Mouse (Mus musculus) frontal cortex, postnatal 36 days (tissue): ENCODE results near the gene Map4k2.

Experiments
- DNase-seq, 2 experiments: peaks; one replicate each; pipeline ENCODE4 v3.0.0; 2022; ENCODE audit warnings: low spot score in 2 of 2

The Map4k2 gene

DNA sequence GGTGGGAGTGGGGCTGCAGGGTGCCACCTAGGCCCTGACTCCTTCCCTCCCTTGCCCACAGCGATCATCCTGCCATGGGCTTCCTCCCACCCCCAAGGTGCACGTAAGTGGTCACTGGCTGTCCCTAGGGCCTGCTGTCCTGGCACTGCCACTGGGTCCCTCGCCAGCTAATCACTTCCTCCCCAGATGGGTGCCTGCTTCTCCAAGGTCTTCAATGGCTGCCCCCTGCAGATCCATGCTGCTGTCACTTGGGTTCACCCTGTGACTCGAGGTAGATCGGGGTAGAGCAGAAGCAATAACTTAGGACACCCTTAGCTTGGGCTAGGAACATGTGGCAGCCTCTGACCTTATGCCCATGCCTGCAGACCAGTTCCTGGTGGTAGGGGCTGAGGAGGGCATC, 5.1 kb downstream of the Map4k2 start:
- DNase-seq, result no peak

DNA sequence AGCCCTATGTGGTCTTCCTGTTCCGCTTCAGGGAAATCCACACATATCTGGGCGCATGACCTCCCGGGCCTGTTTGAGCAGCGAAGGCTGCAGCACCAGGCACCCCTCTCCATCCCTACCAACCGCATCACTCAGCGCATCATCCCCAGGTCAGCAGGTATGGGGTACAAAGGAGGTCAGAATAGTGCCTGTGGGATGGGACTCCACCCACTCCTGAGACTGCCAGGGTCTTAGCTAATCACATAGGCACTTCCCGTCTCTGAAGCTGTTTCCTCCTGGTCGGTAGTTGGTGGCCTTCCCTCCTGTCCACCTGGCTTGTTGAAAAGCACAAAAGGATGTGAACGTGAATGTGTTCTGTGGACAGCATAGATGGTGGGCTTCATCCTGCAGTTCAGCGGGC, 5.7 kb downstream of the Map4k2 start:
- no peak for DNase-seq

DNA sequence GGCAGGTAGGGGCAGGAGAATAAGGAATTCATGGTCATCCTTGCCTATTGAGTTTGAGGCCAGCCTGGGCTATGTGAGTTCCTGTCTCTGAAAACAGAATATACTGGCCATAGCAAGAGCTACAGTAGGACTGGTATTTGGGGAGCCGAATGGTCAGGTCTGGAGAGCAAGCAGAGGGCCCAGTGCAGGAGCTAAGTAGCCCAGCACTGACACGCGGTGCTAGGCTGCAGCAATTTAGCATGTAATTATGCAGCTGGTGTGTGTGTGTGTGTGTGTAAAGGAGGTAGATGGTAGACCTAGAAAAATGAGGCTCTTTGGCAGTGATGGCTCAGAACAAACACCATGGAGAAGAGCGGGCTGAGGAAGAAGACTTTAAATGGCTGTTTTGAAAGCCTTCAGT, 6.7 kb downstream of the Map4k2 start:
- DNase-seq, result no peak

DNA sequence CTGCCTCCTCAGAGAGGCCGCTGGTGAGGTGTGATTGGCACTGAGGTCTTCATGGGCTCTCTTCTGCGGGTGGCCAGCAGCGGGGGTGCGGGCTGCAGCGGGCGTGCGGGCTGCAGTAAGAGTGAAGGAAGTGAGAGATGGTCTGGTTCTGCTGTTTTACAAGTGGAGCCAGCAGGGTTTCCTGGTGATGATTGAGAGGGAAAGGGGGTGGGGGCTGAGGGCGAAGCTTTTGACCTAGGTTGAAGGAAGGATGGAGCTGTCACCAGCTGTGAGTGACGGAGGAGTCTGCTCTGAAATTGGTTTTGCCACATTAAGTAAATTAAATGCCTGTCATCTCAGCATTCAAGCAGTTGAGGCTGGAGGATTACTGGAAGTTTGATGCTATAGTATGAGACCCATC, 7.8 kb downstream of the Map4k2 start:
- no peak for DNase-seq

DNA sequence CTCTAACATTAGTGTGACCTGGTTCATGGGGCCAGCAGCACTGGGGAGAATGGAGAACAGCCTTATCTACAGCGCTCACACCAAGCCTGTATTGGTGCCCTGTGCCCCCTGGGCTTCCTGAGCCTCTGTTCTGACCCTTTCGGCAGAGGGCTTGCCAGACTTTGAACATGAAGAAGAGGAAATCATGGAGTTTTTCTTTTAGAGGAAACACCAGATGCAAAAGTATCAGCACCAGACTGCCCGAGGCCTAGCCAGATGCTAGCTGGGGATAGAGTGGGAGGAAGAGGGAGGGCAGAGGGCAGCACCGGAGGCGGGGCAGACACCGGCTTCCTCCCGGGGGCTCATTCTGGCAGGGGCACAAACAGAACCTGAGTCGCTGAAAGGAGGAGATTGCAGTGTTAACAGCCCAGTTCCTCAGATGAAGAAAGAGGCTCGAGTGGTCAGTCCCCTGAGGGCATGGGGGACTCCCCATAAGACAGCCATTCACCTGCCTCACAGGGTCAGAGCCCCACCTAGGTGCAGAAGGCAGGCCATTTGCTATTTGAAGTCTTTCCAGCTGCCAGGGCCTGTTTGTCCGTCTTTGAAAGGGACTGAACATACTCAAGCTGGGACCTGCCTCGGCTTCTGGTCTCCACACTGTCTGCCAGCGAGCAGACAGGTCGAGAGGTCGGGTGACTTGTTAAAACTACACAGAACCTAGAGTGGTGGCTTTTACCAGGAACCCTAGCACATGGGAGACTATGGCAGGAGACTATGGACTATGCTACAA, 8.5 kb downstream of the Map4k2 start:
- no peak for DNase-seq

DNA sequence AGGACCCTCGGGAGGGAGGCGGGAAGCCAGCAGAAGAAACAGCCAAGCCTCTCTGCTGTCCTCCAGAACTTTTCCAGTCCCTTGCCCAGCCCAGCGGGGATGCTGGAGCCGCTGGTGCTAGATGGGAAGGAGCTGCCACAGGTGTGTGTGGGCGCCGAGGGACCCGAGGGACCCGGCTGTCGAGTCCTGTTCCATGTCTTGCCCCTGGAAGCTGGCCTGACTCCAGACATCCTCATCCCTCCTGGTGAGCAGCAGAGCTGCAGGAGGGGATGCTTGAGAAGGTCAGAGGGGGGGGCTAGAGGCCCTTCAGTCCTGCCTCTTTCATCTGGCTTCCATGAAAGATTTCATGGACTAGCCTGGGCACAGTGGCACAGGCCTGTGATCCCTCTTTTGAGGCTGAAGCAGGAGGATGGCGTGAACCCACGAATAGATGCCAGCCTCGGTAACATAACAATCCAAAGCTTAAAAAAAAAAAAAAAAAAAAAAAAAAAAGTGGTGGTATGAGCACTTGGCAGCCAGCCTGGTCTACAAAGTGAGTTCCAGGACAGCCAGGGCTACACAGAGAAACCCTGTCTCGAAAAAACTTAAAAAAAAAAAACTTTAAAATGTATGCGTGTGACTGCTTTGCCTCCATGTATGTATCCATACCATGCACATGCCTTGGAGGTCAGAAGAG, 10.6 kb downstream of the Map4k2 start:
- DNase-seq, result no peak

DNA sequence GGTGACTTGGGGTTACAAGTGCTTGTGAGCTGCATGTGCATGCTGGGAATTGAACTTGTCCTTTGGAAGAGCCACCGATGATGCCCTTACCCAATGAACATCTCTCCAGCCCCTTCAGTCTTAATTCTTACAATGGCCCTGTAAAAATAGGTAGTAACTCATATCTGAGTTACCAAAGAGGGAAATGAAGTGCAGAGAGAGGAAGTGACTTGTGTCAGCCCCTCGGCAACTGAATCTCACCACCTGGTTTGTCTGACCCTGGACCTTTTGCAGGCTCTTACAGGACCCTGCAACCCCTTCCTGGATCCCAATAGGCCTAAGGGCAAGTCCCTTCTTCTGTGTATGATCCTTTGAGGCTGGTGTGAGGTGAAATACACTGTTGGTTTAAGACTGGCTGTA, 11.2 kb downstream of the Map4k2 start:
- DNase-seq, result no peak

DNA sequence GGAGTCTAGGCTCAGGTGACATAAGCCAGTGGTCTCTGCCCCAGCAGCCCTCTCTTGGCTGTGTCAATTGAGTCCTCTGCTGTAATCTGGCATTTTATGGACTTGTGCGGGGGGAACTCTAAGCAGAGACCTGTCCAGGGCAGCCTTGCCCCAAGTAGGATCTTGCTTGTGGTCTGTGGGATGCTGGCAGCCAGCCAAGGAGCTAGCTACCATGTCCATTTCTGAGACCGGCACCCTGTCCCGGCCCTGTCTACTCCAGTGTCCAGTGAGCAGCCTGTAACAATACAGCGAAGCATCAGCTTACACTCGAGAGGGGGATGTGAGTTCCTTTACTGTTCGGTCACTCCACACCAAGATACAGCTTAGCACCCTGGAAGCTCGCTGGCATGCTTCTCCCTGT, 13.1 kb downstream of the Map4k2 start:
- DNase-seq, result no peak

DNA sequence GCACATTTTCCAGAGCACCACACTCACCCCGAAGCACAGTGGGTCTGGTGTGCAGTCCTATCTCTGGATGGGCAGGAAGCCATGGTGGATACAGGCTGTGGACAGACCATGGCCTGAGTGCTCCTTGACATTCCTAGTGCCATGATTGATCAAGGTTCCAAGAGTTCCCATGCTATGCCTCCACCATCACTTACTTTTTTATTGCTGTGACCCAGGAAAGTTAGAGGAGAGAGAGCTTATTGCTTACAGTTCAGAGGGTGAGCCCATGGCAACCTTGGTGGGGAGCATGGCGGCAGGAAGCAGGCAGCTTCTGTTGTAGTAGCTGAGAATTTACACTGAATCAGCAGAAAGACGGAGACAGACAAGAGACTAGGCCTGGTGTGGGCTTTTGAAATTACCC, 20.4 kb downstream of the Map4k2 start:
- no peak for DNase-seq

DNA sequence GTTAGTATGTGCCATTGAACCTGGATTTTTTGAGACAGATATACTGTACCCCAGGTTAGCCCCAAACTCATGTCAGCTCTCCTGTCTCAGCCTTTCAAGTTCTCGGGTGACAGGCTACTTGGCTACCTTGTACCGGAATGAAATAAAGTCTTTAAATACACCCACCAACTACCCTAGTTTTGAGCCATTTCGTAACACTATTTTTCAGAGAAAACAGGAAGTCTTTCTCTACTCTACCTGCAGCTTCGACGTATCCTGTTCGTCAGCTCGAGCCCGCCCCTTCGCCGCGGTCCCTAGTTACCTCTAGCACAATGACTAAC, 22.1 kb downstream of the Map4k2 start:
- no peak for DNase-seq

DNA sequence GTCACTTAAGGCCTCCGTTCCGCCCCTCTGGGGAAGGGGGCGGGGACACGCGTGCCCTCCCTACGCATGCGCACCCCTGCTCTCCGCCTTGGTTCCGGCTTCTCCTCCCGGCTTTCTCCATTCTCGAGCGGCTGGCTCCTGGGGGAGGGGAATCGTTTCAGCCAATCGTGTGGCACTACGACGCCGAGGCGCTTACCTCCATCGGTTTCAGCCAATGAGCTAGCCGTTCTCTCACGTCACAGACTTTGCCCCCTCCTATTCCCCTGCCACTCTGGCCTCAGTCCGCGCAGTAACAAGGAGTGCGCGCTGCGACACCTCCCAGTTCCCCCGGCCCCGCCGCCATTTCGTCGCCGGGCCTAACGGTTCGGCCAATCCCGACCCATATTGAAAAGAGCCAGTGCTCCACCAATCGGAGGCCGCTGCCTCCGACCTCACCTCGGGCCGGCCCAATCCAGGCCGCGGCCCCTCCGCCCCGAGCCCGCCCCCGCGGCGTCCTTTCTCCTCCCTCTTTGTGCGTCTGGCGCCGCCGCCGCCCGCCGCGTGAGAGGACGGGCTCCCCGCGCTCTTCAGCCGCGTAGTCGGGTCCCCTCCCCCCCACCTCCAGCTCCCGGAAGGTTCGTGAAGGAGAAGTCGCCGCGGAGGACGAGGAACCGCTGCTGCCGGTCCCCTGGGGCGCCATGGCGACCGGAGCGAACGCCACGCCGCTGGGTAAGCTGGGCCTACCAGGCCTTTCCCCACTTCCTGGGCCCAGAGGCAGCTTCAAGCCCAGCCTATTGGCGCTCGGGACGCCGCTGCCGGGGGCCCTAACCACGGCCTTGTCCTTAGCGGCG, 22.7 kb downstream of the Map4k2 start, which contains the start of gene Sf1:
Gene Sf1, plus strand, starts transcription at position 280 of the 830 bp plus-strand sequence.
- peak; percentile 100 for DNase-seq

DNA sequence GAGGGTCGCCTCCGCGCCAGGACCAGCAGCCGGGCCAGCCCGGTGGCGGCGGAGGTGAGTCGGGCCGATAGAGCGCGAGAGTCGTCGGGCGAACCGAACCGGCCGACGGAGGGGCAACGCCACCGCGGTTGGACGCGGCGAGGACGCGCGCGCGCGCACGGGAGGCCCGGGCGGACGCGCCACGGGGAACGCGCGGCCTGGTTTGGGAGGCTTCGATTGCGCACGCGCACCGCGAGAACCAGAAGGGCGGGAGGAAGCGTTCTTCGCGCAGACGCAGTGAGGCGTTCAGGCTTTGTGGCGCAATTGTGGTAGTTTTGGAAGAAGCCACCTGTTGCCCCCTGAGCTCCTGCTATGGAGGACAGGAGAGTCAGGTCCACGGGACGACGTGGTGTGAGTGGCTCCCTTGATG, 23.4 kb downstream of the Map4k2 start:
- peak; percentile 92 for DNase-seq

DNA sequence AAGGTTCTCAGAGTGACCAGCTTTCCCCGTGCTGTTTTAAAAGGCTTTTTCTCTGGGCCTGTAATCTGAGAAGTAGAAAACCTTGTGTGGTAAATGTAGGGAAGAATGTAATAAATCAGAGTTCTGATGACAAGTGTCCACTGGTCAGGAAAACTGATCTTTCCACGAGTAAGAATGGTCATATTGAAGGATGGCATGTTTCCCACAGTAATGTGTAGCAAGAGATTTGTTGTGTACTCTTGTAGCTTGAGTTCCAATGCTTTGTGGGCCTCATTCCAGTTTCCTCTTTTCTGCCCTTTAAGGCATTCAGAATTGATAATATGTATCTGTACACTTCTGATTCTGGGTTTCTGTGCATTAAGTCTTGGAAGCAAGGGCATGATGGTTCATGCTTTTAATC, 23.9 kb downstream of the Map4k2 start:
- no peak for DNase-seq

DNA sequence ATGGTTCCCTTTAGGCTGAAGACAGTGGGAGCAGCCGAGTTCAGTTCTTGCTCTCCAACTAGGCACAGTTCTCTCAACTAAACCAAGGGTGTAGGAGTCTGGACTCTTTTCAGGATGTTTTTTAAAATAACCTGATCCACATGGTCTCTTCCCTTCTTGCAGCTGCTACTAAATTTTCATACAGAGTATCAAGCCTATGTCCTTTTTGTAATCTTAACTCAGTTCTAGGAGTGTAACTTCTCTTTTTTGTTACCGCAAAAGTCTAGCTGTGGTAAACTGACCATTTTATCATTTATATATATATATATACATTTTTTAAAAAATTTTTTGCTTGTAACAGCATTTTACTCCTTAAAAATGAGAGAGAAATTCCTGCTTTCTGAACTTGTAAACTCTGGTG, 29.2 kb downstream of the Map4k2 start:
- DNase-seq, result no peak

DNA sequence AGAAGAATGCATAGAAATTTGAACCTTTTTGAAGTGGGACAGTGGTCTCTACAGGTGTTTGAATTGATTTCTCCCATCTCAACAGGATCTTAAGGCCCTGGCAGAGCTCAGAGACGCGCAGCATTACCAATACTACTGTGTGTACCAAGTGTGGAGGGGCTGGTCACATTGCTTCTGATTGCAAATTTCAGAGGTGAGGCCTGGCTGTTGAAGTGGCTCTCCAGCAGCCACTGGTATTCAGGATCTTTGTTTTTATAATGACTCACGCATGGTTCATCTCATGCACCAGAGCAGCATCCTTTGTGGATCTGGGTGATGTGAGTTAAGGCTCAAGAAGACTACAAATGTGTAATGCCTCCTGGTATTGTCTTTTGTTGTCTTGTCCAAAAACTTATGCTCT, 31.5 kb downstream of the Map4k2 start:
- no peak for DNase-seq

DNA sequence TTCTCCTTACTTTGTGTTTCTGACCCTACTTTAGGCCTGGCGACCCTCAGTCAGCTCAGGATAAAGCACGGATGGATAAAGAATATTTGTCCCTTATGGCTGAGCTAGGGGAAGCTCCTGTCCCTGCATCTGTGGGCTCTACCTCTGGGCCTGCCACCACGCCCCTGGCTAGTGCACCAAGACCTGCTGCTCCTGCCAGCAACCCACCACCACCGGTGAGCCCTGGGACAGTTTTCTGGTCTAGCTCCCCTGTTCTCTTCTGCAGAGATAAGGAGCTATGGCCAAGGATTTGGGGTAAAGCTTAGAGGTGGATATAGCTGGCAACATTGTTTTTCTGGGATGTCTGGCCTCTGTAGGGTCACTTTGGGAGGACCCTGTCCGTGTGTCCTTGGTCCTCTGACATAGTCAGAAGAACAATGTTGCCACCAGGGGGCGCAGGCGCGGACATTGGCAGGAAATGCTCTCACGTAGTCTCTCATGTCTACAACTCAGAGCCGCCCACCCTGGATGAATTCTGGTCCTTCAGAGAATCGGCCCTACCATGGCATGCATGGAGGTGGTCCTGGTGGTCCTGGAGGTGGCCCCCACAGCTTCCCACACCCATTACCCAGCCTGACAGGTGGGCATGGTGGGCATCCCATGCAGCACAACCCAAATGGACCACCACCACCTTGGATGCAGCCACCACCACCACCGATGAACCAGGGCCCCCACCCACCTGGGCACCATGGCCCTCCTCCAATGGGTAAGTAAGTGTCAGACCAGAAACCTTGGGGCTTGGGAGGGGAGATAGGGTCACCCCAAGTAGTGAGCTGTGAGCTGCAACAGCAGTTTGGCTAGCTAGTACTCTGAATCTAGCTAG, 32.8 kb downstream of the Map4k2 start:
- peak; percentile 68 to 80 for DNase-seq

DNA sequence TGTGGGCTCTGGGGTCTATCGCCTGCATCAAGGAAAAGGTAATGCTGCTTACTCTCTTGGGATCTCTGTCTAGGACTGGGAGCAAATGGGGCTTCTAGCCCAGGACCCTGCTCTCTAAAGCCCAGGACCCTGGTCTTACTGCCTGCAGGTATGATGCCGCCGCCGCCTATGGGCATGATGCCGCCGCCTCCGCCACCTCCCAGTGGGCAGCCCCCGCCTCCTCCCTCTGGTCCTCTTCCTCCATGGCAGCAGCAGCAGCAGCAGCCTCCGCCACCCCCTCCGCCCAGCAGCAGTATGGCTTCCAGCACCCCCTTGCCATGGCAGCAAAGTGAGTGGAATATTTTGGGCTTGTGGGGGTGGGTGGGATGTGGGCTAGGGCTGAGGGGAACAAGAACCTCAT, 33.6 kb downstream of the Map4k2 start:
- DNase-seq, result no peak

DNA sequence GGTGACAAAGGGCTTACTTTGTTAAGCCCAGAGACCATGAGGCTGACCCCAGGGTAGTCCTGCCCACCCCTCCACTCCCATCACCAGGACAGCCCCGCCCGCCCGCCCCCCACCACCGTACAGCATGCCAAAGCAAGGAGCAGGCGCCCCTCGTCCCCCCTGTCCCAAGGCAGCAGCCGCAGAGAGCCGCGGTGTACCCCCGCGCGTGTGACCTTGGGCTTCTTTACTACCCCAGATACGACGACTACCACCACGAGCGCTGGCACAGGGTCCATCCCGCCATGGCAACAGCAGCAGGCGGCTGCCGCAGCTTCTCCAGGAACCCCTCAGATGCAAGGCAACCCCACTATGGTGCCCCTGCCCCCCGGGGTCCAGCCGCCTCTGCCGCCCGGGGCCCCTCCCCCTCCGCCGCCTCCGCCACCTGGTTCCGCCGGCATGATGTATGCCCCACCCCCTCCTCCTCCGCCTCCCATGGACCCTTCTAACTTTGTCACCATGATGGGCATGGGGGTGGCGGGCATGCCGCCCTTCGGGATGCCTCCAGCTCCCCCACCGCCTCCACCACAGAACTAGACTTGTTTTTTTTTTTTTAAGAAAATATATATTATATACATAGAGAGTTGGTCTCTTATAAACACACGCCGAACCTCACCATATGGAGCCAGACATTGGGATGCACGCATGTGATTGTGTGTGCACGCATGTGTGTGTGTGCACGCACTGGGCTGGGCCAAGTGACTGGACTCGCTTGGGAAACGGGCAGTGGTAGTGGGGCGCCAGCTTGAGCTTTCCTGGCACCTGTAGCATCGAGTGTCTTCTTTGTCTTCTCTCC, 34.7 kb downstream of the Map4k2 start:
- no peak for DNase-seq

DNA sequence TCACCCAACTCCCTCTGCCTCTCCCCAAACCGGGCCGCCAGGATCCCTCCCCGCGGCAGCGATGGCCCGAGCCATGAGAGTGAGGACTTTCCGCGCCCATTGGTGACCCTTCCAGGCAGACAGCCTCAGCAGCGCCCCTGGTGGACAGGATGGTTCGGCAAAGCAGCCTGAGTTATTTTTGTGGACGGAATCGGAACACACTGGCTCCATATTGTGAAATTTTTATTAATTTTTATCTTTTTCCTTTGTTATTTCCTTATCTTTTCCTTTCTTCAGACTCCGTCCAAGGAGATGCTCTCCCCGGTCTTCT, 35.3 kb downstream of the Map4k2 start:
- DNase-seq, result no peak

DNA sequence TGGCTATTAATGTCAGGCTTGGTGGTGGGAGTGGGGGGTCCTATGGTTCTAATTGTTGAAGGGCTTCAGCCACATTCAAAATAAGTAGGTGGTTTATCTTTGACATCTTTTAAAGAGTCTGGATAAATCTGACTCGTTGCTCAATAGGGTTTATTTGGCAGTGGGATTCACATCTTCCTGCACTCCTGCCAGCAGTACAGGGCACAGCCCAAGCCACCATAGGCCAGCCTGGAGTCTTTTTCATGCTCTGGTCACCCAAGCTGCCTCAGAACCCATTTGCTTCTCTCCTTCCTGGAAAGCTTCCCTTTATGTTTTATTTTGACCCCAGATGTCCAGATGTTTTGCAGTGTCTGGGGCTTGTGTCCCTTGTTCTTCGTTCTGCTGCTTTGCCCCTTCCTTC, 35.7 kb downstream of the Map4k2 start:
- no peak for DNase-seq
